Mouse (Mus musculus): ENCODE results near the gene Med27.
A peak's percentile ranks its signal among the peaks of the same experiment; 100 is the strongest.
"Not testable (repeated sequence)": the region's sequence is repeated elsewhere in the genome, so short reads cannot be mapped to it uniquely, and the experiment has no call there.

The Med27 gene

DNA sequence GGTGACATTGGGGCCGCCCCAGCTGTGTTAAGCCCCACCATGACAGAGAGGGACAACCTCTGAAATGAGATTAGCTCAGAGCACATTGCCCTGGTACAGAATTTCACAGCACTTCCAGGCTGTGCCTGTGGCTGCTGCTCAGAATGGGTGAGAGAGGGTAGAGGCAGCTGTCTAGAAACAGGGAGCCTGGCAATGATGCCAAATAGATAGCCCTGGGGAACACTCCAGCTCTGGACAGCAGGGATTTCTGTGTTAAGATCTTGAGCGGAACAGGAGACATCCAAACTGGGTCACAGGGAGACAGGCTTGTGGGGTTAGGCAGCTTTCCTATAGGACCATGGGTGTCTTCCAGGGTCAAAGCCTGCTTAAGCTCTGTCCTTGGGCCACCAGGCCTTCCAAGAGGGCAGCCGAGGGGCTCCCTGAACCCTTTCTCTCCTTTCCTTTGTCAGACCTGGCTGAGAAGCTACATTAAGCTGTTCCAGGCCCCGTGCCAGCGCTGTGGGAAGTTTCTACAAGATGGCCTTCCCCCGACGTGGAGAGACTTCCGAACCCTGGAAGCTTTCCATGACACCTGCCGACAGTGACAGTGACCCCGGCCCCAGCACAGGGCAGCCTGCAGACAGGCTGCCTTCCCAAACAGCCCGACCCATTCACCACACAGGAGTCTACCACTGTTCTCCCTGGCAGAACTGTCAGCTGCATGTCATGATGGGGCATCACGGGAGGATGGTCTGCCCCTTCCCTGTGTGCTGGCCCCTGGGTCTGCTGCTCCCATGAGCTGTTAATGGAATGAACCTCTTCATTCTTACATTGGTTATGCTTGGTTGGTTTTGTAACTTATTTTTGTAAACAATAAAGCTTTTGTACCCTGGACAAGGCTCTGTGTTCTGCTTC lies 177.5 kb downstream of the Med27 start:
- DNase-seq: peak; percentile 60 to 77

DNA sequence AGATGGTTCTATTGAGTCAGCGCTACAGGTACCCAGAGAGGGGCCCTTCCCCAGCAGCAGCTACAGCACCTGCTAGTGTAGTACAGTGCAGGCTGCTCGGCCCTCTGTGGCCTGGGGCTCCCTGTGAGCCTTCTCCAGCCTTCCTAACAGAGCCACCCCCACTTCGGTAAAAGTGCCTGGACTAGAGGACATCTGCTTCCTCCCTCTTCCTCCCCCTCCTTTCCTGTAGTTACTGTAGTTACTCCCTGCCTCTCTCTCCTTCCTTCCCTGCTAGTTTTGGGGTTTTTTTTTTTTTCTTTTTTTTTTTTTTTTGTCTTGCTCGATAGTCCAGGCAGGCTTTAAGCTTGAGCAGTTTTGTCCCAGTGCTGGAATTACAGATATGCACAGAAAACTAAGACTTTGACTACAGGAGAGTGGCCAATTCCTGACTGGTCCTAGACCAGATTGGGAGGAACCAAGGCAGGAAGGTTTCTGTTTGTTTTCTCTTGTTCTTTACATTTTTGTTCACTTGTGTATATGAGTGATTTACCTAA lies 178.7 kb downstream of the Med27 start:
- no peak for DNase-seq

DNA sequence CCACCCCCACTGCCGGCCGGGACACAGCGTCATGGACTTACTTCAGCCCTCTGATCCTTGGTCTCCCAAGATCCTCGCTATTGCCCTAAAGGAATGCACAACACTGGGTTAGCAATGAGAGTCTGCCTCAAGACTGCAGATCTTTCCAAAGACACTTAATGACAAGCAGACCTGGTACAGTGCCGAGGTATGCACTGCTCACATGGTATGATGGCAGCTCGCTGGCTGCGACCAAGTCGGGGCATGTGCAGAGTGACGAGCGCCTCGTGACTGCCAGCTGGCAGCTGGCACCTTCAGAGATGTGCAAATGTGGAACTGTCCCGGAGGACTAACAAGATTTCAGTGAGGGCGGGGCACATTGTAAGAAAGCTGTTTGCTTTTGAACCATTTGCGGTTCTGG lies 179.6 kb downstream of the Med27 start:
- peak; percentile 42 to 54 for DNase-seq

DNA sequence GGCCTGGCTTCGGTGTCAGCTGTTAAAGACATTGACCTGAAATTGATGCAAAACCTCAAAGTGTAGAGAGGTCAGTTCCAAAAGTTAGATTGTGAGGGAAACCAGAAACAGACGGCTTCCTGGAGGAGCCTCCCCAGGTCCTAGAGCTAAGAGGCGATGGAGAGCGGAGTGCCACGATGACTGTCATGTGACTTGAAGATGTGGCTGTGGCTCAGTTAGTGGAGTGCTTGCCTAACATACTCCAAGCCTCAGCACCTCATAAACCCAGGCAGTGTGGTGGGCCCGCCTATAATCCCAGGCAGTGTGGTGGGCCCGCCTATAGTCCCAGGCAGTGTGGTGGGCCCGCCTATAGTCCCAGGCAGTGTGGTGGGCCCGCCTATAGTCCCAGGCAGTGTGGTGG lies 180.9 kb downstream of the Med27 start:
- DNase-seq: not testable (repeated sequence)

DNA sequence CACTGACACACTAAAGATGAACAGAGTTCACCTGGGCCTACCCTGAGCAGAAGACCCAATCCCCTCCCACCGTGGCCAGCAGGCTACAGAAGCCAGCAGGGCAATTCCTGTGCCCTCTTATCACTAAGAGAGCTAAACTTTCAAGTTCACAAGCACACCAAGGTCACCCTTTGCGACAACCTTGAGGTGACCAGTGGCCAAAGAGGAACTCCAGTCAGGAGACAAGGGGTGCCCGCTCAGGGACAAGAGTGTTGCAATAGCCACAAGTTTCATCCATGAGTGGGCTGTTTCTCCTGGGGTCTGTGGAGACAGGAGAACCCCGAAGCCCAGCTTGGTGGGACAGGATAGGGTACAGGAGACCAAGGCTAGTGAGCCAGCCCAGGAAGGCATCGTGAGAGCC lies 182.2 kb downstream of the Med27 start:
- no peak for DNase-seq

DNA sequence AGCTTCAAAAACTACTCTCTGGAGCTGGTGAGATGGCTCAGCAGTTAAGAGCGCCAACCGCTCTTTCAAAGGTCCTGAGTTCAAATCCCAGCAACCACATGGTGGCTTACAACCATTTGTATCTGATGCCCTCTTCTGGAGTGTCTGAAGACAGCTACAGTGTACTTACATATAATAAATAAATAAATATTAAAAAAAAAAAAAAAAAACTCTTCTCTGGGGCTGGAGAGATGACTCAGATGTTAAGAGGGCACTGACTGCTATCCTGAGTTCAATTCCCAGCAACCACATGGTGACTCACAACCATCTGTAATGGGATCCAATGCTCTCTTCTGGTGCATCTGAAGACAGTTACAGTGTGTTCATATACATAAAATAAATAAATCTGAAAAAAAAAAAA lies 183.2 kb downstream of the Med27 start:
- not testable (repeated sequence) for DNase-seq

DNA sequence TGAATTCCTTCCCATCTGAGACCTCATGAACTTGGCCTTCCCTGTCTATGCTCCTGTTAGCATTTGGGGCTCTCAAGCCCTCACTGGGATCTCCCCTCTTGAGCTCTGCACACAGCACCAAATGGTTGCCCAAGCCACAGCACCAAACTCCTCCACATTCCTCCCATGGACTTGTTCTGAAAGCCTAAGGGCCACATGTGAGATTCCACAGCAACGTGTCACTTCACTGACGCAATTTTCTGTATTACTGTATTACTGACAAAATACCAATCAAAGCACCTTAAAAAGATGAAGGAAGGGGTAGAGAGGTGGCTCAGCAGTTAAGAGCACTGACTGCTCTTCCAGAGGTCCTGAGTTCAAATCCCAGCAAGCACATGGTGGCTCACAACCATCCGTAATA lies 185.6 kb downstream of the Med27 start:
- DNase-seq: no peak

DNA sequence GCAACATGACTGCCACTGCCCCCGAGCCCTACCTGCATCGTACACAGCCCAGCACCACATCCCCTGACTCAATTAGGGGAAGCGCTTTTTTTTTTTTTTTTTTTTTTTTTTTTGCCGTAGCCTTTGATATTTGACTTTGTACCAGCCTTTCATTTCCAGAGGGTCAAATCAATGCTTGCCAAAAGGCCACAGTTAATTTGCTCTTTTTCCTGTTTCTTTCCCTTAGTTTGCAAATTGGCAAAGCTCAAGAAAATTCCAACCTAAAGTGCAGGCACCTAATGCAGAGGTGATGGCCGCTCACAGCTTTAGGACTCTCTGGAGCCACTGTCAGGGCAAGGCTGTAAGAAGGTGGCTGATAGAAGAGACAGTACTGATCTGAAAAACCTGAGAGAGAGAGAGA lies 186.3 kb downstream of the Med27 start:
- no peak for DNase-seq

DNA sequence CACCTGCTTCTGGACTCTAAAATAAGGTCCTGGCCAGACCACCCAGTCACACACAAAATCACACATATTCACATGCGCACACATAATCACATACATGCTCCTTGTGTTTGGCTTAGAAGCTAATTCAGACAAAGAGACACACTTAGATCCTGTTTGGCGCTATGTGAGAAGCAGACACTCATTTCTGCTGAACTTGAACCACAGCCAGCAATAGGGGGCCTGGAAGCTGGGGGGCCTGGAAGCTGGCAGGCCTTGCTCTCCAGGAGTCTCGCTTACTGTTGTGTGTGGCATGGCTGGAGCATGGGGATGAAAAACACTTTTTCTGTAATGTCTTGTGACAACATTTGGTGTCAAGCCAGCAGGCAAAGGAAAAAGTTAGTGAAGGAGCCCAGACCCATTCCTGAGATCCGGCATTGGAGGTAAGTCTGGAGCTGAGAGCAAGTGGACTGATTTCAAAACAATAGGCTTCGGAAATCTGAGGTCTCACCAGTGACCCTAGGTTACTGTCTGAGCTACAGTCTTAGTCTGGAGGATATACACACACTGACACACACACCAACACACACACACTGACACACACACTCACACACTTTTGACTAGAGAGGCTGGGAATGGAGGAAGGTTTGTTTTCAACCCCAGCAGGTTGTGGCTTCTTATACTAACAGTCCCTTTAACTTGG lies 189.1 kb downstream of the Med27 start:
- DNase-seq: no peak

DNA sequence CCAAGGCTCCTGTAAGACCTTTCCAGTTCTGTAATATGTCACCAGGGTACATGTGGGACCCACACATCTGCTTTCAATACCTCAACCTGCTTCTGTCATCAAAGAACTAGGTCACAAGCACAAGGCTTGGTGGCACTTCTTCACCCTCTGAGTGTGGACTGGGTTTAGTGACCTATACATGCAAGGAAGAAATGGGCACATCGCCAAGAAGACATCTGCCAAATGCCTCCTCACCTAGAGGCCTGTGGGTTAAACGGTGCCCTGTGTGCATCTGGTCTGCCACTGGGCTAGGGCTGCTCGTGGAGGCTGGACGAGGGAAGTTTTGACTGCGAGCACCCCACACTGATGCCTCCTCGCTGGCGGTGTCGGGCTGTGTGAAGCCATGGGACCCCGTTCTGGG lies 189.9 kb downstream of the Med27 start:
- no peak for DNase-seq

DNA sequence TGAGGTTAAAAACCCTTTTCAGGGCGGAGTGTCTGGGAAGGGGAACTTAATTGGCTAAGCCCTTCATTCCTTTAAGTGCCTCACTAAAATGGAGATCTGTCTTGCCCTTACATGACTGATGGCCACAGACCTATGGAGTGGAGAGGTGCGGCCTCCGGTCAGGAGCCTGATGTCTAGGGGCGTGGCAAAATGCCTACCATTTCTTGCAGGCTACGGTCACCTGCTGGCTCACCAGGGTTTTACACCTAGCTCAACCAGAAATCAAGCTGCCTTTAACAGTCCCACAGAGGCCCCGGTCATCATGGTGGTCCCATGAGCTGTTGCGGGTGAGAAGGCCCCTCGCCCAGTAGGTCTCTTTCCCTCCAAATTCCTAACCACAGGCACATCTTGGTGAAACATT lies 190.7 kb downstream of the Med27 start:
- no peak for DNase-seq

DNA sequence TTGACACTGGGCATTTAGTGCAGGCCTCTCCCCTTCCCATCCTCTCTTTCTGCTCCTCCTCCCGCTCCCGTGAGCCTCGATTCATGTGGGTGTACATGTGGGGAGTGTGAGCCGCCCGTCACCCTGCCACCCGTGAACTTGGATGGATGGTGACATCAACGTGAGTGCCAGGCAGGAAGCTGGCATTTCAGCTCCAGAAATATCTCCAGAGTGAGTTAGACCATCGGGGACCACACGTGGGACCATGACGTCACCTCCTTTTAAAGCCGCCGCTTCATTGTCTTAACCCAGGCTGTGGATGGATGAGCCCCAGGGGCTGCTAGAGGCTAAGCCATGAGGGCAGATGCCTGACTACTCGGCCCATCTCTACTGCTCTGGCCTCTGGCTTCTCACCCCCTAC lies 195.4 kb downstream of the Med27 start:
- peak; percentile 39 to 51 for DNase-seq

DNA sequence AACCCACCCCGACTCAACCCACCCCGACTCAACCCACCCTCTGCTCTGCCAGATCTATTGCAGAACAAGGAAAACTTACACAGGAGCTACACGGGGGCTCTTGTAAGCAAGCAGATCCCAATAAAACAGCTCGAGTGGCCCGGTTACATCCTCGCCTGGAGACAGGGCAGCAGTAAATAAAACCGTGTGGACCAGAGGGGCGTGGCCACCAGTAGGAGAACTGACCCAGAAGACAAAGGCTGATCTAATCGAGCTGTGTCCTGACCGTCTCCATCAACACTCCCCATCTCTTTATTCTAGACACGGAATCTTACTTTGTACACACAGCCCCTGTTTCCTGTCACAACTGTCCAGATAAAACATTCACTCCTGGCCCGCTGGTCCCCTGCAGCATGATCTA lies 200.0 kb downstream of the Med27 start:
- no peak for DNase-seq

DNA sequence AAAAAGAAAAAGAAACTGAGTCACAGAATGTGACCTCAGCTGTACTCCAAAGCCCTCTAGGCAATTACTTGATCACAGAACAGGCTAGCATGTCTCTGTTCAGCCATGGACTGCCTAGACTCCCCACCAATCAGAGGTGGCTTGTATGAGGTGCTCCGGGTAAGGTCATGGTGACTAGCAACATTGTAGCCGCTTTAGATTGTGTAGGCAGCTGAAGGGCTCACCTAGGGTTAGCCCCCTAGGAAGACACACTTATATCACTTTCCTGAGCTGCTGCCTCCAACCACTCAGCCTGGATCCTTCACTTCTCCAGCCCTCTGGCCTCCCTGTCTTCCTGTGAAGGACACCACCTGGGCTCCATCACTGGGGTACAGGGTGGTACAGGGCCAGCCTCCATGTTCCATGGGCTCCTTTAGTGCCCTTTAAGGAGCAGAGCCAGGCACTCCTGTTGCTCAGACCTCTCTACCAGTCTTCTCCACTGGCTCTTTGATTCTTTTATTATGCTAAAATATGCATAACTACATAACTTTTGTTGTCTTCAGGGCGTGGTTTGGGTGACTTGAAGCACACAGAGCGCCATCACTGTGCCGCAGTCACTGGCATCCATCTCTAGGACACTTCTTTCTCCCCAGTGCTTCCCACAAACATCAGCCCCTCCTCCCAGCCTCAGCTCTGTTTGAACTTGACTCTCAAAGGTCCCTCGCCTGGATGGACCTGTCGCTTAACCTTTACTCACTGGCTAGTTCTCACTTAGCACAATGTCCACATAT lies 205.4 kb downstream of the Med27 start:
- DNase-seq: no peak

DNA sequence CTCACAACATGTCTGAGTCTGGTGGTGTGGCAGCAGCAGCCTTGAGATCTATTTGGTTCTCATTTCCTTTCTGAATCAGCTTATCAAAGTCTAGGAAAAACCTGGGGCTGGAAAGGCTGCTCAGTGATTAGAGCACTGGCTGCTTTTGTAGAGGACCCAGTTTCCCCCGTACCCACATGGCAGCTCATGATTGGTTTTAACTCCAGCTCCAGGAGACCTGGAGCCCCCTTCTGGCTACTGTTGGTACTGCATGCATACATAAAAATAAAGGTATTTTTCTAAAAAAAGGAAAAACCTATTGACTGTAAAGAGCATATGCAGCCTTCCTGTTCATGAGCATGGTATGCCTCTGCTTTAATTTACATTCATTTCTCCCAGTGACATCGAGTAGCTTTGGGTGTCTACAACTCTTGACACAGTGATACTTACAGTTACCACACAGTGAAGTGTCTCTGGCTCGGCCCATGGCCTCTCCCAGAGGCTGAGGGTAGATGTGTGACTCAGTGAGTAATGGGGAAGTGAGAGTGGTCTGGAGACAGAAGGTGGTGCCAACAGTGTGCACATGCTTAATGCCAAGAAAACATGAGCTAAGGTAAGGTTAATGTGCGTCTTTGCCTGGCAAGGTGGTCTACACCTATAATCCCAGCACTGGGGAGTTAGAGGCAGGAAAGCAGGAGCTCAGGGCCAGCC lies 207.5 kb downstream of the Med27 start:
- no peak for DNase-seq

DNA sequence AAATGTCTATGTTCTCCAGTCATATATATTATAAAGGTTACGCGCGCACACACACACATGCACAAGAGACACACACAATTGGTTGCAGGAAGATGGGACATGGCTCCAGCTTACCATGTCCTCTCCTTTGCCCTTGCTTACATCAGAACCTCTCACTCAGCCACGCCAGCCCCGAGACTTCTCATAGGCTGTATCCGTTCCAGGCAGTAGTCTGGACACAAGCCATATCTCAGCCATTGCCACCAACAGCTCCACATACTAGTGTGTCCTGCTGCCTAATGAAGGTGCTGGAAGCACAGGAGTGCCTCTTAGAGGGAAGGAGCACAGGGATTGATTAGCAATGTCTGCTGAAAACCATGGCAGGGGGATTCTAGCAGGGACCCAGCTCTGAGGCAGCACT lies 211.9 kb downstream of the Med27 start:
- no peak for DNase-seq

DNA sequence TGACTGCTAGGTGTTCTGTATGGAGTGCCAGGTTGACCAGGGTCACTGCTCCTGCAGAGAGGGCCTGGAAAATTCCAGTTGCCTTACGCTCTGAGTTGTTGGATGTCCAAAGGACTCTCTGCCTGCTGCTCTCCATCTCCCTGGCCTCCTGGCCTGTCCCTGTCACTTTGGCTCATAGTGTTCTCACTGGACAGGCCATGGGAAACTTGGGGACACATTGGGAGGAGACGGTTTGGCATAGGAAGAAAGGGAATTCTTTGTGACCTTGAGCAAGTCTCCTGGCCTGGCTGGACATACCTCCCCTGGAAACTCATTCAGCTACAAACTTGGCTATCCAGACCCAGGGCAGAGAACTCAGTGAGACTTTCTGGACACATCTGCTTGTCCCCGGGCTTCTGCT lies 213.3 kb downstream of the Med27 start:
- DNase-seq: no peak

DNA sequence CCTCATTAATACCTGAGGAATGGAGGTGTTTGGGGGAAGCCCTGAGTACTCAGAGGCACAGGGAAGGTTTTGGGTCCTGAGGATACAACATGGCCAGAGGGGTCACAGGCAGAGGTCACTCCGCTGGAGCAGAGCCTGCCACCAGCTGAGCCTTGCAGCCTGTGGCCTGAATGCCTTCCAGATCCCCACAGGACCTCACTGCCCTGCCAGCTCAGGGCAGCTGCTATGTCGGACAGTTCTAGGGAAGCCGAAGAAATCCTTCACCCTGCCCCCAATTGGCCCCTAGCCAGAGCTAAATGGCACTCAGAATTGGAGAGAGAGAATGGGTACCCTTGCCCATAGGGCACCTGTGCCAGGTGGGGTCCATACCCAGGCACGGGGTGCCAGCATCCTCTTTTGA lies 214.8 kb downstream of the Med27 start:
- peak; percentile 88 for DNase-seq

DNA sequence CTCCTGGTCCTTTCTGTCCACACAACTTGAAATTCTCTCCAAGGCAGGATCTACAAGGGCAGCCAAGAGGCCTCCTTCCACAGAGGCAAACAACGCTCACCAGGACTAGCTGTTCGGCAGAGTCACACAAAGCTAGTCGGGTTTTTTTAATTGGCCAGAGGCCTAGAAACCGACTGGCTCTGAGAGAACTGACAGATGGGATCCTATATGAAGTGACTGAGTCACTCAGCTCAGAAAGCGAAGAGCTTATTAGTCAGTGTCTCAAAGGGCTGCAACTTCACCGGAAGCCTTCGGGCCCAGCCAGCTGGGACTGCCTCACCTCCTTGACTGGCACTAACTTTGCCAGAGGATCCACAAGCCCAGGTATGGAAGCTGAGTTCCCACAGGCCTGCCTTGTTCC lies 217.4 kb downstream of the Med27 start:
- DNase-seq: peak; percentile 77 to 78

DNA sequence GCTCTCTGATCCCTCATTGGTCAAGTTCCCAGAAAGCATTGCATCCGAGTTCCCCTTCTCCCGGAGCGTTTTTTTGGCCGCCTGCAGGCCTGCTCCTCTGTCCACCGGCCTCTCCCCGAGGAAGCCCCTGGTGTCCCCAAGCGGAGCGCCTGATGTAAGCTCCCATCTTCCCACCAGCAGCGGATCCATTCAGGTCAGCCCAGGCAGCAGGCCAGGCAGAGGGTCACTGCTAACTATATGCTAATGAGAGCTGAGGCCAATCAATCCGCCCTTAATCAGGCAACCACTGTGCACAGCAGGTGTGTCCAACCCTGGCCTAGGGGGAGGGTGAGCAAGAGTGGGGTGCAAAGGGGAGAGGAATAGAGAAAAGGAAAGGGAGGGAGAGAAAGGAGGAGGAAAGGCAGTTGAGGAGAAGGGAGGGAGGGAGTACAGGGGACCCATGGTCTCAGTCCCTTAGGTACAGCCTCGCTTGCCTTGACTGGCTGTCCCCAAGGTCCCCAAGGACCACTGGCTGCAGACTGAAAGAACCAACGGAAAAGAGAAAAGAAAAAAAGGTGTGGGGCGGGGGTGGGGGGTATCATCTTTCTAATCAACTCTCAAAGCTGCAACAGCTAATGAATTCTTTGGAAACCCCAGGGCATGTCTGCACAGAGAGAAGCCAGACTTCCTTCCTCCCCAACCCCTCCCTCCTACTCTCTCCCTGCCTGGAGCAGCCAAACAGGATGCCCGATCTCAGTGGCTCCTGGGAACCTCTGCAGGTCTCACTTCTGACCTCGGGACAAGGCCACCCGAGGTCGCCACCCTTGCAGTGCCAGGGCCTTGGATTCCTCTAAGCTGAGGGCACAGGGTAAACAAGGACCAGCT lies 219.2 kb downstream of the Med27 start:
- DNase-seq: peak in 1 of 2 experiments; percentile 41

DNA sequence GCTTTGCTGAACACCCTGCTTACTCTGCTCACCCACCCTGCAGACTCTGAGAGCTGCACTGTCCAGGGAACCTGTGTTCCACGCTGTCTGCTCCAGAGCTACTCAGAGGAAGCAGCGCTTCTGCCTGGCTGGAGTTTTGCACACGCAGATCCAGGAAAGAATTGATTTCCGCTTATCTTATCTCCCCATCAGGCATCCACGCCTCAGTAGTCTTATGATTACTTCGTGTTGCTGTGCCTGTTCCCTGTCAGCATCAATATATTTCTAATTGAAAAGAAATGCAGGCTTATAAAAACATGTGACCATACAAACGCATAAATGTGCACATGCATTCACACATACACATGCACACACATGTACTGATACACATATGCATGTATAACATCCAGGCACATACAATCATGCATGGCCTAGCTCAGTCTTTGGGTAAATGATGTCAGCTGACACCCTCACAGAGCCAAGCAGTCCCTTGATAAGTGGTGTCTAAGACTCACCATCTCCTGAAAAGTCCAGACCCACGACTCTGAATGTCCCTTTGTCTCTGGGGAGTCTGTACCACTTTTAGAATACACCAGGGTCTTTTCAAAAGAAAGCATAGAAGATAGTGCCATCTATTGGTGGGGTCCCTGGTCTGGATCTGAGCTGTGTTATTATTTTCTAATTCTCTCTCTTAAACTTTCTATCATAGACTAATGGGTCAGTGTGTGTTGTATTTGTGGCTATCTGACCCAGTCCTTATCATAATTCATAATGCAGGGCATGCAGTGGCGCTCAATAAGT lies 225.5 kb downstream of the Med27 start:
- no peak for DNase-seq
